In the genomic region with DNA sequence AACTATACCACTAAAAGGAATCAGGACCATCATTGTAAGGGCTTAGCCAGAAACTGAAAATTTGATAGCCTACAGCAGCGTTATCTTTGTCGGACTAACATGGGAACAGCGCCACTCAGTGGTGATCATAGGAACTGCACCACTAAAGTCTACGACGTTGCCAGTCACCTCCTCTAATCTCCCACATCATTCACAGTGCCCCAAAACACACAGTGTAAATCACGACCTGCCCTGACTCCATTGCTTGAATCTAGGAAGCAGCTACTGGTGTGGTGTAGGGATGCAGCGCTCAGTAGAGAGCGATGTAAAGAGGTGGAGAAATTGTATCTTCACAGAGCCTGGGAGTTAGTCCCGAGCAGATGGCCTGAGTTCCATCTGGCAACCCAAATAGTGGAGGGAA, we compare ENCODE assay signal across 8 mouse cellular contexts. TPM values are rescaled to one million over a fixed set of nuclear protein-coding genes. Genes with fewer than 3 reads are reported as not detected.
A peak's percentile ranks its signal among the peaks of the same experiment; 100 is the strongest.
DNase-seq lines count a peak whose midpoint lies in the region; ATAC-seq and TF ChIP-seq lines count a peak whose summit lies in the region.

No protein-coding gene starts in this region.

- H3K4me2 ChIP-seq in lung, embryonic 15.5 days: no peak overlapping the region

- no peak overlapping the region for H3K4me3 ChIP-seq in layer of hippocampus, adult 2 months
- no peak overlapping the region for H3K4me3 ChIP-seq in lung, embryonic 15.5 days

- H3K27me3 ChIP-seq in lung, embryonic 15.5 days: peaks cover 14% of the 10 kb centered on the region

- 9% methylated on average over 9 of the region's 9 CpGs for WGBS in lung, embryonic 15.5 days

- H3K9ac ChIP-seq in lung, embryonic 15.5 days: no peak overlapping the region

- peak; percentile 61 for ATAC-seq in CD4-positive, CD25-positive, alpha-beta regulatory T cell, adult 4 months
- peak; percentile 73 to 84 for ATAC-seq in hematopoietic stem cell, adult 5-6 weeks (replicated peaks in 1 of 2; ENCODE audit: insufficient read depth in 1 of 2, low FRiP score in 2 of 2, low TSS enrichment in 1 of 2, low read depth in 1 of 2, poor library complexity in 2 of 2, severe bottlenecking in 2 of 2)
- ATAC-seq in lung, embryonic 15.5 days (ENCODE audit: borderline replicate concordance, extremely low read depth, low FRiP score, low TSS enrichment): peak; percentile 34; the same call in 1 of the 2 replicates

- peak; percentile 90 for TF ChIP-seq CTCF in layer of hippocampus, adult 2 months (conservative IDR thresholded peaks at IDR 0.05)

- H3K36me3 ChIP-seq in lung, embryonic 15.5 days: no peaks in the 10 kb centered on the region

- DNase-seq in brain, adult 2 months (ENCODE audit: low read depth, low spot score): peak; percentile 92
- peak; percentile 26 for DNase-seq in fibroblast of lung, adult 2 months (ENCODE audit: low read depth)
- DNase-seq in layer of hippocampus, adult 2 months (ENCODE audit: low spot score in 2 of 2): peak; percentile 83 to 90
- peak; percentile 80 for DNase-seq in ovary, postnatal 14 days (ENCODE audit: low spot score)
- peak; percentile 77 for DNase-seq in thymus, postnatal 0 days (ENCODE audit: low spot score)

- peaks cover 9% of the 10 kb centered on the region; the same call in 1 of the 2 replicates for H3K4me1 ChIP-seq in lung, embryonic 15.5 days

- no peak overlapping the region for H3K27ac ChIP-seq in layer of hippocampus, adult 2 months
- no peak overlapping the region for H3K27ac ChIP-seq in lung, embryonic 15.5 days

- no peaks in the 10 kb centered on the region for H3K9me3 ChIP-seq in lung, embryonic 15.5 days

RNA-seq across cellular contexts. Expression of gene Tmem192, which starts 5.5 kb away (rescaled TPM):
- 10 to 100 TPM; 35.4 to 37.2 TPM for polyA plus RNA-seq in CD4-positive, CD25-positive, alpha-beta regulatory T cell, adult 4 months (2017; shearing (Covaris generic))
- 12.3 and 16.9 TPM in 2 replicates for total RNA-seq in hematopoietic stem cell, adult 5-6 weeks (2017)
- 10 to 100 TPM; 19.8 to 24.4 TPM for total RNA-seq in layer of hippocampus, adult 2 months (2021)
- 27.2 and 27.6 TPM in 2 replicates for polyA plus RNA-seq in lung, embryonic 15.5 days (2015; fragmentation: Nextera tagmentation; extraction: Ambion mirVana)
- 49.7 and 54.5 TPM in 2 replicates for polyA plus RNA-seq in thymus, postnatal 0 days (2015; fragmentation: Nextera tagmentation; extraction: Ambion mirVana)

RNA-seq across cellular contexts. Expression of gene Trim75, which starts 46.1 kb away (rescaled TPM):
- not detected for polyA plus RNA-seq in CD4-positive, CD25-positive, alpha-beta regulatory T cell, adult 4 months (2017; shearing (Covaris generic))
- not detected in 2 replicates for total RNA-seq in hematopoietic stem cell, adult 5-6 weeks (2017)
- not detected for total RNA-seq in layer of hippocampus, adult 2 months (2021)
- not detected in 2 replicates for polyA plus RNA-seq in lung, embryonic 15.5 days (2015; fragmentation: Nextera tagmentation; extraction: Ambion mirVana)
- polyA plus RNA-seq in thymus, postnatal 0 days (2015; fragmentation: Nextera tagmentation; extraction: Ambion mirVana): not detected in 2 replicates

Comparison
In these comparisons a context has a peak if more than half of its experiments do, and no peak if none do; other contexts are left out.
1. DNase-seq: peak in every context shown above with its lines; median percentile 92 in brain, adult 2 months; 86 in layer of hippocampus, adult 2 months; 80 in ovary, postnatal 14 days; 77 in thymus, postnatal 0 days; 26 in fibroblast of lung, adult 2 months.